Mouse (Mus musculus) liver, postnatal 0 days (tissue): Measurements from ENCODE around the gene Lgi1.

Experiments used
- CTCF ChIP-seq: sonication (generic); IDR thresholded peaks from 2 replicates; pipeline ENCODE4 v1.5.1; 2016; ENCODE audit warnings: antibody characterized with exemption, low read depth
- EP300 ChIP-seq: IDR thresholded peaks from 2 replicates; pipeline ENCODE4 v1.6.1; 2016; ENCODE audit warnings: antibody characterized with exemption, low read depth, mild to moderate bottlenecking

DNA sequence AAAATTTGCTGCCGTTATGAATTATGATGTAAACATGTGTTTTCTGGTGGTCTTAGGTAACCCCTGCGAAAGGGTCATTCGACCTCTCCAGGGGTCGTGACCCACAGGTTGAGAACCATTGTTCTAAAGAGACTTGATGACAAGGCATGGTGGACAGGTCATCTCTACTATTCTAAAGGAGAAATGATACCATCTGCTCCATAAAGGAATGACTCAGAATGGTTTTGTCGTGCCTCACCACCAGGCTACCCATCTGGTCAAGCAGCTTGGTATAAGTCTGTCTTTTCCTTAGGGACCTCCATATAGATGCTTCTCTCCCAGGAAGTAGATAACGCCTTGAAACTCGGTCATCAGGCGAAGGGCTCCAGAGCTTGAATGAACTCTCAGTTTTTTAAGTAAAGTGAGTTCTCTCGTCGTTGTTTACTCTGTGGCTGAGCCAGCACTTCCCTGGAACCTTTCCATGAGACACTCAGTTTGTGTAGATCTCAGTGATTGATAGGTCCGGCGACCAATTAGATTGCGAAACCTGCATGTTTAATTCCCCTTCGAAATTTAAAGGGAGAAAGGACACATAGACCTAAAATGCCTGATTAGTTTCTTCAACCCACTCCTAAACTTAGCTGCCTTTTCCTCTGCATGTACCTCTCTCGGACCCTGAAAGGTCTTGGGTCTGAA is 10.5 kb downstream of the Lgi1 start:
- TF ChIP-seq CTCF (no peak), EP300 (no peak)
